Mouse (Mus musculus): Measurements from ENCODE around the gene 4931428L18Rik. TPM values are rescaled to one million over a fixed set of nuclear protein-coding genes. Genes with fewer than 3 reads are reported as not detected.

The 4931428L18Rik gene
- not detected for total RNA-seq (2021)

DNA sequence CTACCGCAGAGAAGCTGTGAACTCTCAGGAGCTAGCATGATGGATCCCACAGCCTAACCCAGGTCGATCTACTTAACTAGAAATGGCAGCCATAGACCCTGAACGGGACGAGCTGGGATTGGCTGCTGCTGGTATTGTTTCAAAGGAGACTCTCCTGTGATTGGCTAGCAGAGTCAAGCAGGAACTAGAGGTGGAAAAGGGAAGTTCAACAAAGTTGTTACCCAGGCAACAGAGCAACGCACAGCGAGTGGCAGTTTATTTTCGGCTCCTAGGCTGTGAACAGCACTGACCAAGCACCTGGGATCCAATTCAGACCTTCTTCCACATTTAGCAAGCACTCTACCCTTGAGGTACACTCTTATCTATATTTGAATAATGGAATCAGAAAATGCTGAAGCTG, at the start of gene 4931428L18Rik, which contains the start of gene Pih1d3:
Gene 4931428L18Rik, minus strand, starts transcription at position 121 of the 400 bp plus-strand sequence.
Gene Pih1d3, plus strand, starts transcription at position 275 of the 400 bp plus-strand sequence.
- no peak for DNase-seq

DNA sequence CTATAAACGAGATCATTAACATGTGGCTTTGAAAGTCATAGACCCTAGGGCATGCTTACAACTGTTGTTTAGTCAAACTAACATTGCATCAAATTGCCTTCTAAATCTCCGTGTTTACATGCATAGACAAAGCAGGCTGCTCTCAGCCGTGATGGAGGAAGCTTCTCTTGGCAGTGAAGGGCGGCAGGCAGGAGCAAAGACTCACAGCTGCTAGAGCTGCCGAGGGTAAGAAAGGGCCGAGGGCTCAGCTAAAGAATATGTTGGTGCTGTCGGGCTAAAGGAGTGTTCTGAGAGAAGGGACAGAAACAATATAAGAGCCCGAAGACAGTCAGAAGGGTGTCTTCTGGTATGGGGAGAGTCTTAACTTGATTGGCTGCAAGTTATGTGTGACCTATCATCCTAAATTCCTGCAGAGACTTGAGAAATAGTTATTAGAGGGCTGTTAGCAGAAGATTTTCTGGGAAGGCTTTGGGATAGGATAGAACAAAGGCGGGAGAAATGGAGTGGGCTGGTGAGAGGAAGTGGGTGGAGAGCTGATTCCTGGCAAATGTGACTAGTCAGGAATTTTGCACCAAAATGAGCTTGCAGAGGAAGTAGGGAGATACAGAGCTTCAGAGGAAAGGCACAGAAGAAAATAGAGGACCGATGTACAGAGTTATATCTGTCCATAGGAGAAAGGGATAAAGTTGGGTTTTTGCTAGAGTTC, 37.9 kb upstream of the 4931428L18Rik start:
- no peak for DNase-seq

GRCm38 (mm10) chr1:31233319-31234036, 11.0 kb upstream of the 4931428L18Rik start:
- no peak for DNase-seq

DNA sequence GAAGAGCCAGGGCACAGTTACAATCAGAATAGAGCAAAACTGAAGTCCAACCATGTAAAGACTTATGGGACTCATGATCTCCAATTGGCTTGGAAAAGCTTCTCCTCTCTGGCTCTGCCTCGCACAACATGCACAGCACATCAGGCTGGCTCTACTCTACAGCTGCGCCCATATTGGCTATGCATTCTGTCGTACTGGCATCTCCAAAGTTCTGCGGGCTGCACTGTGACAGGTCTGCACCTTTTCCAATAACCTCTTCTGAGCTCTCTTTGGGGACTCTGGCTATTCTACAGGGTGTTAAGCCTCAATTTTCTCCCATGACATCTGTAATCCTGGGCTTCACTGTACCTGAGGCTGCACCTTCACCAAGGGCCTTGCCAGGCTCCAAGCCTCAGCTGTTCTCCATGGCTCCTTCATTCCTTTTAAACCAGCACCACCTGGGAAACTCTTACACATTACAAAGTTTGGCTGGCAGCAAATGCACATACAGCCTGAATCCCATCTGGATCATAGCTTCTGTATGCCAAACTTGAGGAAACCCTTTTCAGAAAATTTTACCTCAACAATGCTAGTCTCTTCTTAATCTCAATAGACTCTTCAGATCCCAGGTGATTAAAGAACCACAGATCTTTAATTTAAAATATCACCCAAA, 1.8 kb downstream of the 4931428L18Rik start:
- no peak for DNase-seq

- DNase-seq = no peak
Measured at GRCm38 (mm10) chr1:31214831-31215230, 7.7 kb downstream of the 4931428L18Rik start.

- DNase-seq = peak; percentile 60
Measured at GRCm38 (mm10) chr1:31210144-31210543, 12.3 kb downstream of the 4931428L18Rik start.

GRCm38 (mm10) chr1:31205770-31206169, 16.7 kb downstream of the 4931428L18Rik start:
- DNase-seq = no peak

DNA sequence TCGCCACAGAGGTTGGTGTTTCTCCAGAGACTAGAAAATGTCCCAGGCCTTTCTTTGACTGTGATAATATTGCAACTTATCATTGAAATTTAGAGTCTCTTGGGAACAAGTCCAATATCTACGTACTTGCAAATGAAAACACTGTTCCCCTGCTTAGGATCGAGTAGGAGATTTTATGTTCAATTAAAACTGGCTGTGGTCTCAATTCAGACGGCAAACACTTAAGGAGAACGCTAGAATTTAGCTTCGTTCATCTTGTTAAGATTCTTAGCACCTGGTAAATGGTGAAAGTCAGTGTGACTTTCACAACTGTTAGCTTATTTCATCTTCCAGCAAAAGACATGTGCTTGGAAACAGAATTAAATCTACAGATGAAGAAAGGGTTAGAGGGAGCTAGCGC, 17.1 kb downstream of the 4931428L18Rik start:
- no peak for DNase-seq

DNA sequence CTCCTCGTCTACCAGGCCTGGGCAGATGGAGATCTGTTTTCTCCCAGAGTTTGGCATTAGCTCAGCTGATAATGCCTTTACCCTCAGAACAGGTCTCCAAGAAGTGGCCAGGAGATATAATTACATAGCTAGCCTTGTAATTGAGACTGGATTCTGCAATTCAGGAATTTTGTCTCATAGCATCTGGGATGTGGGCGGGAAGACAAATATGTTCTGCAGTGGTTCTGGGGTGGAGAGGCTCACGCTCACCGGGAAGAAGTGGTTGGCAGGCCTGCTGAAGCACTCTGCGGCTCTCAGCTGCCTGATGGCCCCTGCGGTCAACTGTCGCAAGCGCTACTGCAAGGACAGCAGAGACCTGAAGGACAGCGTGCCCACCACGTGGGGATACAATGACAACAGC, 18.7 kb downstream of the 4931428L18Rik start:
- no peak for DNase-seq

- DNase-seq = no peak
Measured at GRCm38 (mm10) chr1:31196959-31197358, 25.5 kb downstream of the 4931428L18Rik start.

- no peak for DNase-seq
Measured at GRCm38 (mm10) chr1:31195633-31196032, 26.9 kb downstream of the 4931428L18Rik start.

GRCm38 (mm10) chr1:31190237-31190866, 32.1 kb downstream of the 4931428L18Rik start:
- DNase-seq = no peak

GRCm38 (mm10) chr1:31178264-31178663, 44.2 kb downstream of the 4931428L18Rik start:
- DNase-seq = no peak

GRCm38 (mm10) chr1:31176101-31176500, 46.4 kb downstream of the 4931428L18Rik start, which contains the start of gene Lgsn:
TSS of gene Lgsn (plus strand) at chr1:31176401.
- DNase-seq = no peak

- no peak for DNase-seq
Measured at GRCm38 (mm10) chr1:31175401-31175800, 47.1 kb downstream of the 4931428L18Rik start.

DNA sequence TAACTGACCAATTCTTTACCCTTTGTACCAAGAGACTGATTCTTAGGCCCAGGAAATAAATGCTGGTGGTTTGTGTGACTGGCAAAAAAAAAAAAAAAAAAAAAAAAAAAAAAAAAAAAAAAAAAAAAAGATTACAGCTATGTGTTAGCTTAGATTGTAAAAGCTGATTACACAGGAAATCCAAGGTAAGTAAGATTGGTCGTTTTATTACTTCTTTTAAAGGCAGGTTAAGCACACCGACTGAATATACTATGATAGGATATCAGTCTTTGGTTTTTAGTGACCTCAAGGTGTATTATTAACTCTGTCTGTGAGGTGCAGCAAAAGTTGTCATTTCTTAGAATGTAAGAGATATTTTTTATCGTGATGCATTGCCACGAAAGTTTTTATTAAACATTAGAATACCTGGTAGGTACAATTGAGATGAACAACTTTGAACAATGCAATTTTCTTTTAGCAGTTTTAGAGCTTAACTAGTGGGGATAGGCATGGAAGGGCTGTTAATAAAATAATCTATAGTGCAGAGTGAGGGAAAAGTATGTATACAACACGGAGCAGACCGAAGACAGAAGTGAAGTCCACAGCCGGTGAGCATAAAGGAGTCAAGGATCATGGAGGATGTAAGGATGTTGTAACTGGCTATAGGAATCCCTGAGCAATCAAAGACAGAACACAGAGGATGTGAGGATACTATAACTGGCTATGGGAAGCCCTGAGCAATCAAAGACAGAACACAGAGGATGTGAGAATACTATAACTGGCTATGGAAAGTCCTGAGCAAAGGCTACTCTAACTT, 57.0 kb downstream of the 4931428L18Rik start:
- DNase-seq = no peak

DNA sequence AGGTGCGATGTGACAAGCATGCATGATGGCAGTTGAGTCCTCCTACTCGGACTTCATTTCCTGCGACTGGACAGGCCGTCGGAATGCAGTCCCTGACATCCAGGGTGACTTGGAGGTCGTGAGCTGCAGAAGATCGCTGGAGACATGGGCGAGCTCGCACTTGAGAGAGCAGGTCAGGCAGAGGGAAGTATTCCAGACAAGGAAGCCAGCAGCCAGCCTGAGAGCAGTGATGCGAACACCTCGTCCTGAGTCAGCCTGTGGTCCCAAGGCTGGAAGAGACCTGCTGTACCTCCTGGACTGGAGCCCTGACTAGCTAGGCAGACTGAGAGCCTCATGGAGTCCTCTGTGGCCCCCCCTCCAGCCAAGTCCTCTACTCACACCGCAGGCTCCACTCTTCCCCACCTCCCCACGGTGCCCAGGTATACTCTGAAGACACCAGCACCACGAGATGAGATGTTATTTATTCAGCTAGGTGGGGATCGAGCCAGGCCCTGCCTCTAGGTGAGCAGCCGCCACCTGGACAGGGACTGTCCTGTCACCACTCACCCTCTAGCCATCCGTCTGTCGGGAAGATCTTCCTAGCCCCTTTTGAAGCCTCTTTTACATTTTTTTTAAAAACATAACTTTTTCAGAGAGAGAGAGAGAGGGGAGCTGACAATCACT, 57.8 kb downstream of the 4931428L18Rik start:
- DNase-seq = no peak

DNA sequence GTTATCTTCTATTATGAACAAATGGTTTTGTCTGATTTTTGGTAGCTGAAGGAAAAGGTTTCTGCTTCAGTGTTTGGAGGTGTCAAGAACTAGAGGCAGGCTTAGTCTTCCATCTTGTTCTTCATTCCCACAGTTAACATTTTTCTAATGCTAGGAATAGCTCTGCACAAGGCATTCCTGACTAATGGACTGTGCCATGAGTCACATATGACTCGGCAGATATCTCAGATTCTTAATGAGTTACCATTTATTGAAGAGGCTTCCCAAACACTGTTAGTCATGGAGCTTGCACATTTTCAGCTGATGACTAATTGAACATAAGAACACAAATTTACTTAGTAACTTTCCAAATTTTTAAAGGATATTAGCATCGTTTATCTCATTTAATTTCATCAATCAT, 65.6 kb downstream of the 4931428L18Rik start:
- no peak for DNase-seq

GRCm38 (mm10) chr1:31156185-31156584, 66.3 kb downstream of the 4931428L18Rik start:
- no peak for DNase-seq

DNA sequence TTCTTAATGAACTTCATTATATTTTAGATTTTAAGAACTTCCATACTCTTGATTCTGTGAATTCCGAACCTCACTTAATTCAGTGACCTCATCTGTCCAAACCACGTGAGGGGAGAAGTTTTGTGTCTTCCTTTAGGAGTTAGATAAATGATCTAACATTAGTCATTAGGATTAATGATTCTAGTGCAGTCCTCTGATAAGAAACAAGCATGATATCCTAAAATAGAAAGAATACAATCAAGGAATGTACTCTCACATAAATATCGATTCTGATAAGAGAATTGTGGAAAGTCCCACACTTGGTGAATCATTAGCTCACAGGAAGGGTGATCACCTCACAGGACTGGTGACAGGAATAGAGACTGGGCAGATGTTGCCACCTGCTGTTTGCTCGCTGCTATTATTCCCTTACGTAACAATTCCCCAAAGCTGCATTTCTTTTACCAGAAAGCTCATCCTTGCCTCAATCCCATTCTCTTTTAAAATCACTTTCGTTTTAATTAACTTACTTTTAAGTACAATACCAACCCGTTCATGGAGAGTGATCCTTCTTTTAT, 68.6 kb downstream of the 4931428L18Rik start:
- DNase-seq = peak; percentile 63

All from heart, postnatal 4 days (tissue).